Mouse (Mus musculus): ENCODE results near the gene Wipf2. TPM values are rescaled to one million over a fixed set of nuclear protein-coding genes. Genes with fewer than 3 reads are reported as not detected.

Wipf2 gene
- total and polyA plus RNA-seq, 3 experiments = 2.1 to 7.7 (median 4.7) TPM

GRCm38 (mm10) chr11:98945605-98945977, 82.2 kb downstream of the Wipf2 start:
- TF ChIP-seq MXI1 (IDR thresholded peaks at IDR 0.05; ENCODE audit: low read depth, low read length) (no peak), BHLHE40 (IDR thresholded peaks at IDR 0.05; ENCODE audit: low read depth, low read length) (no peak), KAT2A (IDR thresholded peaks at IDR 0.05; ENCODE audit: insufficient replicate concordance, low read length) (no peak), CHD1 (IDR thresholded peaks at IDR 0.05; ENCODE audit: low read depth, low read length) (0 out of 2 replicates have a peak, but pooled peaks have one; percentile 7)
- Histone ChIP-seq H3K4me2 (ENCODE audit: insufficient read depth, low read depth, poor library complexity, severe bottlenecking) (no peak overlapping the region), H3K27ac (ENCODE audit: insufficient read depth, low read depth) (no peak overlapping the region), H3K4me3 (replicated peaks in 1 of 3; ENCODE audit: low read depth in 2 of 3, low read length in 2 of 3, poor library complexity in 1 of 3) (no peak overlapping the region), H3K27me3 (replicated peaks) (no peaks in the 10 kb centered on the region), H3K9ac (ENCODE audit: insufficient read depth, low read depth) (no peak overlapping the region), H3K9me3 (replicated peaks; ENCODE audit: low read length) (no peaks in the 10 kb centered on the region), H3K79me2 (replicated peaks; ENCODE audit: control insufficient read depth, extremely low read depth, insufficient read depth, poor library complexity, severe bottlenecking) (peaks cover 8% of the 10 kb centered on the region; the same call in 1 of the 2 replicates), H3K4me1 (ENCODE audit: control insufficient read depth in 1 of 2, insufficient read depth in 2 of 2) (peaks cover 45 to 93% of the 10 kb centered on the region in 2 experiments), H3K36me3 (replicated peaks in 1 of 2; ENCODE audit: control insufficient read depth in 1 of 2, insufficient read depth in 1 of 2, low read length in 1 of 2) (peaks cover 2 to 15% of the 10 kb centered on the region in 2 experiments)
- DNase-seq (ENCODE audit: extremely low read depth) = no peak
- in situ Hi-C loops (cut with MboI; ENCODE audit: low pct_ligation_motif_present, low pct_unique_long_range_greater_than_20kb, low sequenced_read_pairs) (no loop called here), dilution Hi-C loops (cut with MboI; ENCODE audit: extremely low pct_ligation_motif_present, extremely low pct_unique_long_range_greater_than_20kb, low sequenced_read_pairs) (no loop called here)

- no peak for TF ChIP-seq E2F4 (IDR thresholded peaks at IDR 0.05; ENCODE audit: insufficient replicate concordance, low read depth, low read length)
- no peak for TF ChIP-seq USF1 (IDR thresholded peaks at IDR 0.05; ENCODE audit: low read depth, low read length)
- no peak for TF ChIP-seq ETS1 (conservative IDR thresholded peaks at IDR 0.05; ENCODE audit: low read depth, low read length)
- no peak for TF ChIP-seq MXI1 (IDR thresholded peaks at IDR 0.05; ENCODE audit: low read depth, low read length)
- TF ChIP-seq SMC3 (IDR thresholded peaks at IDR 0.05; ENCODE audit: low read depth, low read length) = no peak
- TF ChIP-seq RCOR1 (conservative IDR thresholded peaks at IDR 0.05; ENCODE audit: low read depth, low read length) = no peak
- TF ChIP-seq ZNF384 (IDR thresholded peaks at IDR 0.05; ENCODE audit: low read depth, low read length) = no peak
- TF ChIP-seq ZC3H11A (IDR thresholded peaks at IDR 0.05; ENCODE audit: low read depth, low read length) = no peak
- TF ChIP-seq ELF1 (IDR thresholded peaks at IDR 0.05; ENCODE audit: low read depth, low read length) = no peak
- TF ChIP-seq JUND (conservative IDR thresholded peaks at IDR 0.05; ENCODE audit: low read depth, low read length) = no peak
- TF ChIP-seq NELFE (IDR thresholded peaks at IDR 0.05; ENCODE audit: low read depth, low read length) = no peak
- TF ChIP-seq EP300 (IDR thresholded peaks at IDR 0.05; ENCODE audit: low read length) = no peak
- no peak for TF ChIP-seq MAX (IDR thresholded peaks at IDR 0.05; ENCODE audit: low read length)
- no peak for TF ChIP-seq ZMIZ1 (IDR thresholded peaks at IDR 0.05; ENCODE audit: low read depth, low read length)
- peaks cover 6% of the 10 kb centered on the region; the same call in 1 of the 2 replicates for H3K79me2 ChIP-seq (replicated peaks; ENCODE audit: control insufficient read depth, extremely low read depth, insufficient read depth, poor library complexity, severe bottlenecking)
- peaks cover 38 to 88% of the 10 kb centered on the region in 2 experiments for H3K4me1 ChIP-seq (ENCODE audit: control insufficient read depth in 1 of 2, insufficient read depth in 2 of 2)
- dilution Hi-C loops (cut with MboI; ENCODE audit: extremely low pct_ligation_motif_present, extremely low pct_unique_long_range_greater_than_20kb, low sequenced_read_pairs) (no loop called here), in situ Hi-C loops (cut with MboI; ENCODE audit: low pct_ligation_motif_present, low pct_unique_long_range_greater_than_20kb, low sequenced_read_pairs) (no loop called here)
- no peak overlapping the region for H3K9ac ChIP-seq (ENCODE audit: insufficient read depth, low read depth)
- no peaks in the 10 kb centered on the region for H3K27me3 ChIP-seq (replicated peaks)
- no peak overlapping the region for H3K4me2 ChIP-seq (ENCODE audit: insufficient read depth, low read depth, poor library complexity, severe bottlenecking)
- H3K27ac ChIP-seq (ENCODE audit: insufficient read depth, low read depth) = no peak overlapping the region
- H3K36me3 ChIP-seq (replicated peaks in 1 of 2; ENCODE audit: control insufficient read depth in 1 of 2, insufficient read depth in 1 of 2, low read length in 1 of 2) = peaks cover 5 to 33% of the 10 kb centered on the region in 2 experiments
- no peaks in the 10 kb centered on the region for H3K9me3 ChIP-seq (replicated peaks; ENCODE audit: low read length)
- H3K4me3 ChIP-seq (replicated peaks in 1 of 3; ENCODE audit: low read depth in 2 of 3, low read length in 2 of 3, poor library complexity in 1 of 3) = no peak overlapping the region
- no peak for DNase-seq (ENCODE audit: extremely low read depth)
Measured at GRCm38 (mm10) chr11:98947969-98948569, 84.6 kb downstream of the Wipf2 start.
